Mouse (Mus musculus): Measurements from ENCODE around the gene Slc26a6.
A peak's percentile ranks its signal among the peaks of the same experiment; 100 is the strongest.

The Slc26a6 gene

DNA sequence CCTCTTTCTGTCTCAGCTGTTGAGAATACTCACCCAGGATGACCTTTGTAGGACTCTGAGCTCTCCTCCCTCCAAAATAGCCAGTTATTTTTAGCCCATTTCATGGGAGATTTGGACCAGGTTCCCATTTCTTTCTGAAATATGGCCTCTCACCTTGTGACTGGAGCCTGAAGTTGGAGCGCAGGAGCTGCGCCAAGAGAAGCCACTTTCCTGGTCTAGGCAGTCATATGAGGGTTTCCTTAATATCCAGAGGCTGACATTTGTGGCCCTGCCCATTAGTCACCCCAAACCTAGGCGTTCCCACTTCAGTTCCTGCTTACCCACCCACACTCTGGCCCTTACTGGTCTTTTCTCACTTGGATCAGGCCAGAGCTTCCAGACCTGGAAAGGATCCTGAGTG lies at the start of gene Slc26a6:
Slc26a6 (plus strand) TSS at position 308 of the 400 bp plus-strand sequence.
- peak in 1 of 2 experiments; percentile 24 for DNase-seq

- no peak for DNase-seq
These were observed 47.3 kb upstream of the Slc26a6 start for GRCm38 (mm10) chr9:108805768-108806167.

GRCm38 (mm10) chr9:108806379-108806778 lies 46.7 kb upstream of the Slc26a6 start:
- no peak for DNase-seq

GRCm38 (mm10) chr9:108806831-108807230 lies 46.3 kb upstream of the Slc26a6 start:
- no peak for DNase-seq

- no peak for DNase-seq
These were observed 45.4 kb upstream of the Slc26a6 start for GRCm38 (mm10) chr9:108807674-108808073.

GRCm38 (mm10) chr9:108808163-108808665 lies 44.9 kb upstream of the Slc26a6 start, which contains the start of gene Nckipsd:
Nckipsd (plus strand) TSS chr9:108808368.
- peak; percentile 95 to 98 for DNase-seq

- no peak for DNase-seq
These were observed 43.9 kb upstream of the Slc26a6 start for GRCm38 (mm10) chr9:108809188-108809587.

DNA sequence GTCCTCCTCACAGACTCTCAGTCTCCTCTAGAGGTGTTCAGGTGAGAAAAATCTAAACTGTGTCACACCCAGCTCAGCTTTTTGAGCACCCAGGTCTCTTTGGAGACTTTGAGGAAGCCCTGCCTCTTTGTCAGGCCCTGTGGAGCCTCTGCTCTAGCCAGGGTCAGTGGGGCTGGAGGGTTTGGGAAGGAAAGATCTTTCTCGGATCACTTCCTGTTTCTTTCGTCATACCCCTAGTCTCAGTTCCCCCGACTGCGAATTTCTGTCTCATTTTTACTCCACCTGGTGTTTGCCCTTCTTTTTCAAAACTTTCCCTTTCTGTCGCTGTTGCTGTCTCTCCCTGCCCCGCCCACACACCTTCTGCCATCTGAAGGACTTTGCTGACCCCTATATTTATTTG lies 43.4 kb upstream of the Slc26a6 start:
- DNase-seq: no peak

- DNase-seq: no peak
These were observed 42.6 kb upstream of the Slc26a6 start for GRCm38 (mm10) chr9:108810516-108810915.

DNA sequence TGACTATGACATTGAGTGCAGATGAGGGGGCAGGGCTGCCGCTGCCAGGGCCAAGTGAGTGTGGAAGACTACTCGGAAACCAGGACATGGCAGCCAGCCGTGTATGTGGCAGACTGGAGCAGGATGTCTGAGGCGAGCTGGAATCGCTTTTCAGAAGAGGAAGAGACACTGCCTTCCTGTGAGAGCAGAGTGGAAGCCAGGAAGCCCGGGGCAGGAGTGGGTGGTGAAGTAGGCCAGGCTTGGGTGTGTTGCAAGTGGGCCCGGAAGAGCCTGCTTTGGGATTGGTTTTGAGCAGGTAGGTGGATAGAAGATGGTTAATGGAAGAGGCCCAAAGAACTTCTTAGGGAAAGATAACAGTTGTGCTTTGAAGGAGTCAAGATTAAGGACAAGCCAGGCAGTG lies 37.5 kb upstream of the Slc26a6 start:
- DNase-seq: no peak

DNA sequence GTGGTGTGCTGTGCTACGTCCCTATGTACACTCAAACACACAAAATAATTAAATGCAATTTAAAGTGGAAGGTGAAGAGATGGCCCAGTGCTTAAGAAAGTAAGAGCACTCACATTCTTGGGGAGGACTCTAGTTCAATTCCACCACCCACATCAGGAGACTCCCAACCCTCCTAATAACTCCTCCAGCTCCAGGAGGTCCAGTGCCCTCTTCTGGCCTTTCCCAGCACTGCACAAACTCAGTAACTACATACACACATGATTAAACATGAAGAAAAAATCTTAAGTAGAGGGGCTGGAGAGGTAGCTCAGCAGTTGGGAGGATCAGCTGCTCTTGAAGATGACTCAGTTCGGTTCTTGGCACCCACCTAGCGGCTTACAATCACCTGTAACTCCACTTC lies 33.6 kb upstream of the Slc26a6 start:
- peak; percentile 69 for DNase-seq

- no peak for DNase-seq
These were observed 33.0 kb upstream of the Slc26a6 start for GRCm38 (mm10) chr9:108820077-108820476.

- DNase-seq: no peak
These were observed 28.9 kb upstream of the Slc26a6 start for GRCm38 (mm10) chr9:108824144-108824685.

- peak; percentile 98 to 100 for DNase-seq
These were observed 28.2 kb upstream of the Slc26a6 start for GRCm38 (mm10) chr9:108824755-108825413.

DNA sequence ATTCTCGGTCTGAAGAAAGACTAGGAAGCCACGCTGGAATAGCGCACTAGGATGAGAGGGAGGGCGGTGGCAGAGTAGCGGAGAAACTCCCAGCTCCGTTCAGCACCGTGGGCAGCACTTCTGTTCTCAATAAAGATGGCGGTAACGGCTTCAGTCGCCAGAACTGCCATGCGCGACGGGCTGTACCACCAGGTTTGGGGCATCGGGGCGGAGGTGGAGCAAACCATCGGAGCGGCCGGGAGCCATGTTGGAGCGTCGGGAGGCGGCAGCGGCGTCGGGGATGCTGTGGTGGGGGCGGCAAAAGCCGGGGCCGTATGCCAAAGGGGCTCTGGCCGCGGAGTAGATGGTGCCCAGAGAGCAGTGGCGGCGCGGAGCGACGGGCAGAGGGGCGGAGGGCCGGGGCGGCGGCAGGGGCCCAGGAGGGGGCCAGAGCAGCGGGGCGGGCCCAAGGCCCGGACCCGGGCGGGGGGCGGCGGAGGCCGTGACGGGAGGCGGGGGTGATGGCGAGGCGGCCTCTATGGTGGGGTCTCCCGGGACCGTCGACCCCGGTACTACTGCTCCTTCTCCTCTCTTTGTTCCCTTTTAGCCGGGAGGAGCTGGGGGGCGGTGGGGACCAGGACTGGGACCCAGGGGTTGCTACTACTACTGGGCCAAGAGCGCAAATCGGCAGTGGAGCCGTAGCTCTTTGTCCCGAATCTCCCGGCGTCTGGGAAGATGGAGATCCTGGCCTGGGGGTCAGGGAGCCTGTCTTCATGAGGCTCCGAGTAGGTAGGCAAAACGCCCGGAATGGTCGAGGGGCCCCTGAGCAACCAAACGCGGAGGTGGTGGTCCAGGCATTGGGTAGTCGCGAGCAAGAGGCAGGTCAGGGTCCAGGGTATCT lies 27.0 kb upstream of the Slc26a6 start, which contains the start of gene Celsr3:
Celsr3 (plus strand) TSS at position 501 of the 880 bp plus-strand sequence.
- peak; percentile 93 for DNase-seq

GRCm38 (mm10) chr9:108826700-108827340 lies 26.3 kb upstream of the Slc26a6 start:
- peak; percentile 81 to 83 for DNase-seq

DNA sequence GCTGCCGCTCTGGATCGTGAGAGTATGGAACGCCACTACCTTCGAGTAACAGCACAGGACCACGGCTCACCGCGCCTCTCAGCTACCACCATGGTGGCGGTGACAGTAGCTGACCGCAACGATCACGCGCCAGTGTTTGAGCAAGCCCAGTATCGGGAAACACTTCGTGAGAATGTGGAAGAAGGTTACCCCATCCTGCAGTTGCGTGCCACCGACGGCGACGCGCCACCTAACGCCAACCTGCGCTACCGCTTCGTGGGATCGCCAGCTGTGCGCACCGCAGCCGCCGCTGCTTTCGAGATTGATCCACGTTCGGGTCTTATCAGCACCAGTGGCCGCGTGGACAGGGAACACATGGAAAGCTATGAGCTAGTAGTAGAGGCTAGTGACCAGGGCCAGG lies 25.6 kb upstream of the Slc26a6 start:
- DNase-seq: no peak

DNA sequence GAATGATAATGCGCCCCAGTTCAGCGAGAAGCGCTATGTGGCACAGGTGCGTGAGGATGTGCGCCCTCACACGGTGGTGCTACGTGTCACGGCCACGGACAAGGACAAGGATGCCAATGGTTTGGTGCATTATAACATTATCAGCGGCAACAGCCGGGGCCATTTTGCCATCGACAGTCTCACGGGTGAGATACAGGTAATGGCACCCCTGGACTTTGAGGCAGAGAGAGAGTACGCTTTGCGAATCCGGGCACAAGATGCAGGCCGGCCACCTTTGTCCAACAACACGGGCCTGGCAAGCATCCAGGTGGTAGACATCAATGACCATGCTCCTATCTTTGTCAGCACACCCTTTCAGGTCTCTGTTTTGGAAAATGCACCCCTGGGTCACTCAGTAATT lies 25.2 kb upstream of the Slc26a6 start:
- DNase-seq: no peak

DNA sequence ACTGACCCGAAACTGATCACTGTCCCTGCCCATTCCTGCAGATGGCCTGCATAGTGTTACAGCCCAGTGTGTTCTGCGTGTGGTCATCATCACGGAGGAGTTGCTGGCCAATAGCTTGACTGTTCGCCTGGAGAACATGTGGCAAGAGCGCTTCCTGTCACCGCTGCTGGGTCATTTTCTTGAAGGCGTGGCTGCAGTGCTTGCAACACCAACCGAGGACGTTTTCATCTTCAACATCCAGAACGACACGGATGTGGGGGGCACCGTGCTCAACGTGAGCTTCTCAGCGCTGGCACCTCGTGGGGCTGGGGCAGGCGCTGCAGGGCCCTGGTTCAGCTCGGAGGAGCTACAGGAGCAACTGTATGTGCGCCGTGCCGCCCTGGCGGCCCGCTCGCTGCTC lies 21.4 kb upstream of the Slc26a6 start:
- DNase-seq: no peak

DNA sequence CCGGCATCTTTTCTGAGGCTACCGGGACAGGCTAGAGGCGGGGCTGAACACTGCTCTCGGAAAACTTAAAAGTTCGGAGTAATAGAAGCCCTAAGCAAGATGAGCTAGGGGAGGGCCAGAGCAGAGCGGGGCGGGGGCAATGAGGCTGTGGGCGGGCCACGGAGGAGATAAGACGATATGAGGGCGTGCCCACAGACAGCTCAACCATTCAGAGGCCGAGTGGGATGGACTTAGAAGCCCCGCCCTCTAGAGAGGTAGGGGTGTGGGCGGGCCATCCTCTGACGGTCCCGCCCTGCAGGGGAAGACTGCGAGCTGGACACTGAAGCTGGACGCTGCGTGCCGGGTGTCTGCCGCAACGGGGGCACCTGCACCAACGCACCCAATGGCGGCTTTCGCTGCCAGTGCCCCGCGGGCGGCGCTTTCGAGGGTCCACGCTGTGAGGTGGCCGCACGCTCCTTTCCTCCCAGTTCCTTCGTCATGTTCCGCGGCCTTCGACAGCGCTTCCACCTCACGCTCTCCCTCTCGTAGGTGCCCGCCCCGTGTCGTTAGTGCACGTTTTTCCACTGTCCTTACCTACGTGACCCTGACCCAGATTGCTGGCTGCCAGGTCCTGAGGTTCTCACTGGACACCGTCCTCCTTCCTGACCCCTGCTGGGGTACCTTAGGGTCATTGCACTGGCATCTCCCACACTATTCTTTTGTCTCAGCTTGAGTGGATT lies 20.5 kb upstream of the Slc26a6 start:
- DNase-seq: peak; percentile 64 to 77

GRCm38 (mm10) chr9:108842989-108843388 lies 10.1 kb upstream of the Slc26a6 start:
- peak; percentile 84 to 87 for DNase-seq

- no peak for DNase-seq
These were observed 7.7 kb upstream of the Slc26a6 start for GRCm38 (mm10) chr9:108845390-108845789.

All from cerebellum, postnatal 36 days (tissue).